18 mouse cellular contexts compared by ENCODE assay signal in the genomic region with DNA sequence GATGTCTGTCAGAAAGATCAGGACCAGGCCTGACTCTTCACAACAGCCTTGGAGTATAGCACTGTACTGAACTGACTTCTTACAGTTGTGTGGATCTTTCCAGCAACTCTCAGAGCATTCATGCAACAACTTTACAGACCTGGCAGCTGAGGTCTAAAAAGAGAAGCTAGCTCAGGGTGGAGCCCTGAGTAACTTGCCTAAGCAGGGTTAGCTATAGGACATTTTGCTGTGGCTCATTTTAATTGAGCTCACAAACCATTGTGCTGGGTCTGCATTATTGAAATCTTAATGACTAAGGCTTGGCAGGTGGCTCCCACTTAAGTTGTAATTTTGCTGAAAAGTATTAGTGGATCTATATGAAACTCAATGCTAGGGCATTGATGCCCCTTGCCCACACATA.
"Had no signal": no experiment of that assay in that cellular context is flagged by ENCODE, and none has a peak within 500 bp of the region (broad histone marks: within the 10 kb centered on the region; RNA-seq: fewer than 3 reads in every experiment).

No protein-coding gene starts in this region.

- H3K27me3 ChIP-seq: limb, embryonic 12.5 days; limb, embryonic 15.5 days; lung, embryonic 15.5 days; midbrain, embryonic 13.5 days; stomach, embryonic 15.5 days had no signal

- H3K27ac ChIP-seq: limb, embryonic 12.5 days; limb, embryonic 15.5 days; liver, embryonic 14.5 days; lung, embryonic 15.5 days; midbrain, embryonic 13.5 days; stomach, embryonic 15.5 days had no signal

- ATAC-seq: intestine, embryonic 16.5 days; liver, postnatal 0 days; midbrain, embryonic 13.5 days; midbrain, embryonic 16.5 days had no signal

- DNase-seq: kidney, adult 18-20 months; kidney, adult 9 months; kidney, postnatal 14 days; kidney, postnatal 4 days; left cerebral cortex, postnatal 4 days; liver, postnatal 0 days; lung, postnatal 14 days; right cerebral cortex, postnatal 4 days; thymus, postnatal 25 days had no signal

- H3K36me3 ChIP-seq: limb, embryonic 12.5 days; limb, embryonic 15.5 days; lung, embryonic 15.5 days; midbrain, embryonic 13.5 days; stomach, embryonic 15.5 days had no signal

- H3K4me1 ChIP-seq: limb, embryonic 12.5 days had no signal

- H3K9me3 ChIP-seq: limb, embryonic 15.5 days; lung, embryonic 15.5 days; midbrain, embryonic 13.5 days; stomach, embryonic 15.5 days had no signal

- H3K4me2 ChIP-seq: limb, embryonic 12.5 days; limb, embryonic 15.5 days; liver, embryonic 11.5 days; lung, embryonic 15.5 days; midbrain, embryonic 13.5 days; stomach, embryonic 15.5 days had no signal

- H3K9ac ChIP-seq: limb, embryonic 12.5 days; limb, embryonic 15.5 days; liver, embryonic 14.5 days; liver, postnatal 0 days; lung, embryonic 15.5 days; midbrain, embryonic 13.5 days; stomach, embryonic 15.5 days had no signal

- H3K4me3 ChIP-seq: limb, embryonic 12.5 days; limb, embryonic 15.5 days; lung, embryonic 15.5 days; midbrain, embryonic 13.5 days; stomach, embryonic 15.5 days had no signal
